Mouse (Mus musculus) myocyte (in vitro differentiated cells): ENCODE measurements around the gene Auts2. TPM values are rescaled to one million over a fixed set of nuclear protein-coding genes. Genes with fewer than 3 reads are reported as not detected.

Source experiments
- H3K27me3 ChIP-seq: one replicate; pipeline ENCODE4 v1.6.1; 2011; ENCODE audit not compliant: control insufficient read depth, insufficient read depth, insufficient read length
- H3K36me3 ChIP-seq: one replicate; pipeline ENCODE4 v1.6.1; 2011; ENCODE audit not compliant: control insufficient read depth, insufficient read depth
- H3K4me2 ChIP-seq: one replicate; pipeline ENCODE4 v1.6.1; 2011; ENCODE audit warnings: low read depth, control low read depth
- H3K4me3 ChIP-seq: one replicate; pipeline ENCODE4 v1.5.1; 2011; ENCODE audit warnings: mild to moderate bottlenecking, control low read depth, moderate library complexity
- H3K79me2 ChIP-seq: one replicate; pipeline ENCODE4 v1.6.1; 2011; ENCODE audit not compliant: control insufficient read depth, insufficient read depth
- H3ac ChIP-seq: one replicate; pipeline ENCODE4 v1.6.1; 2011; ENCODE audit not compliant: control insufficient read depth, insufficient read length
- CEBPB ChIP-seq: IDR thresholded peaks from 2 replicates; pipeline ENCODE4 v1.6.1; 2011; ENCODE audit warnings: mild to moderate bottlenecking, moderate library complexity; ENCODE audit not compliant: poor library complexity, insufficient read depth, severe bottlenecking
- E2F4 ChIP-seq: IDR thresholded peaks from one replicate; pipeline ENCODE4 v1.6.1; 2011; ENCODE audit warnings: mild to moderate bottlenecking, control low read depth, moderate library complexity; ENCODE audit not compliant: insufficient read depth
- MAX ChIP-seq: IDR thresholded peaks from one replicate; pipeline ENCODE4 v1.6.1; 2011; ENCODE audit warnings: low read depth, mild to moderate bottlenecking, control low read depth
- MYOD1 ChIP-seq, 3 experiments: IDR thresholded peaks; one replicate each; pipeline ENCODE4 v1.6.1; 2011; ENCODE audit warnings: control low read depth in 2 of 3, low read depth in 2 of 3, mild to moderate bottlenecking in 2 of 3, moderate library complexity in 1 of 3; ENCODE audit not compliant: insufficient read length in 2 of 3, control insufficient read depth in 1 of 3
- MYOG ChIP-seq, 3 experiments: IDR thresholded peaks; one replicate each; pipeline ENCODE4 v1.6.1; 2011; ENCODE audit warnings: control low read depth in 2 of 3, low read depth in 2 of 3, mild to moderate bottlenecking in 2 of 3; ENCODE audit not compliant: insufficient read length in 2 of 3, control insufficient read depth in 1 of 3, insufficient read depth in 1 of 3
- POLR2A ChIP-seq: IDR thresholded peaks from one replicate; pipeline ENCODE4 v1.6.1; 2011; ENCODE audit warnings: low read depth, mild to moderate bottlenecking, control low read depth, moderate library complexity; ENCODE audit not compliant: insufficient read length
- POLR2AphosphoS2 ChIP-seq: IDR thresholded peaks from one replicate; pipeline ENCODE4 v1.6.1; 2011; ENCODE audit warnings: low read depth, control low read depth; ENCODE audit not compliant: insufficient read length
- REST ChIP-seq: IDR thresholded peaks from one replicate; pipeline ENCODE4 v1.6.1; 2011; ENCODE audit warnings: mild to moderate bottlenecking, control low read depth, moderate library complexity; ENCODE audit not compliant: insufficient read depth, insufficient read length
- SRF ChIP-seq: IDR thresholded peaks from one replicate; pipeline ENCODE4 v1.6.1; 2011; ENCODE audit warnings: low read depth; ENCODE audit not compliant: control insufficient read depth, insufficient read length
- TCF12 ChIP-seq: IDR thresholded peaks from one replicate; pipeline ENCODE4 v1.6.1; 2011; ENCODE audit warnings: mild to moderate bottlenecking, control low read depth; ENCODE audit not compliant: poor library complexity, insufficient read depth, severe bottlenecking
- TCF3 ChIP-seq: IDR thresholded peaks from one replicate; pipeline ENCODE4 v1.6.1; 2011; ENCODE audit warnings: low read depth, control low read depth; ENCODE audit not compliant: insufficient read length
- USF1 ChIP-seq: IDR thresholded peaks from one replicate; pipeline ENCODE4 v1.6.1; 2011; ENCODE audit warnings: low read depth, mild to moderate bottlenecking, control low read depth, moderate library complexity
- polyA plus RNA-seq: library from polyadenylated mRNA; unstranded; fragments of >200 nt; fragmentation: generic; extraction: Trizol; gene quantifications from one replicate; pipeline ENCODE4 v1.2.1, GENCODE M21; 2012; ENCODE audit warnings: missing spikeins

The Auts2 gene
- polyA plus RNA-seq, 1 experiment, result 8.0 TPM

DNA sequence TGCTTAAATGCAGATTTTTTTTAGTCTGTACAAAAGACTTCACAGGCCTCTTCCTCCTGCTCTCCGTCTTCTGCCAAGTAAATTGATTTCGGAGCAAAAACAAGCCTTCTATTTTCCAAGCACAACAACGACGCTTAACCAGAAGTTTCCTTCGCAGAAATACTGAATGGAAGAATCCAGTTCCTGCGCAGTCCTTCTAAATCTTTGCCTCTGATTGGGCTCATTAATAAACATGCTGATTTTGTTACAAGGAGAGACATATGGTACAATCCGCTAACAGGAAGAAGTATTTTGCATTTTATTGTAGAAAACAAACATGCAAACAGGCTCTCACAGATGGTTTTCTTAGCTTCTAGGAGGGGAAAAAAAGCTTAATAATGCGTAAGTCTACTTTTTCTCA, 878.1 kb downstream of the Auts2 start:
- no peaks in the 10 kb centered on the region for H3K79me2 ChIP-seq
- no peak overlapping the region for H3ac ChIP-seq
- no peak overlapping the region for H3K4me2 ChIP-seq
- H3K36me3 ChIP-seq, result no peaks in the 10 kb centered on the region
- no peak overlapping the region for H3K4me3 ChIP-seq
- TF ChIP-seq TCF12 (no peak), USF1 (no peak), POLR2AphosphoS2 (no peak), POLR2A (no peak), CEBPB (no peak), SRF (no peak), REST (no peak), MYOD1 (IDR thresholded peaks at IDR 0.05; ENCODE audit: control insufficient read depth in 1 of 3, insufficient read length in 2 of 3, low read depth in 2 of 3) (no peak), MAX (no peak), MYOG (IDR thresholded peaks at IDR 0.05; ENCODE audit: control insufficient read depth in 1 of 3, insufficient read depth in 1 of 3, insufficient read length in 2 of 3, low read depth in 2 of 3) (no peak), TCF3 (no peak), E2F4 (no peak)
- H3K27me3 ChIP-seq, result no peaks in the 10 kb centered on the region

DNA sequence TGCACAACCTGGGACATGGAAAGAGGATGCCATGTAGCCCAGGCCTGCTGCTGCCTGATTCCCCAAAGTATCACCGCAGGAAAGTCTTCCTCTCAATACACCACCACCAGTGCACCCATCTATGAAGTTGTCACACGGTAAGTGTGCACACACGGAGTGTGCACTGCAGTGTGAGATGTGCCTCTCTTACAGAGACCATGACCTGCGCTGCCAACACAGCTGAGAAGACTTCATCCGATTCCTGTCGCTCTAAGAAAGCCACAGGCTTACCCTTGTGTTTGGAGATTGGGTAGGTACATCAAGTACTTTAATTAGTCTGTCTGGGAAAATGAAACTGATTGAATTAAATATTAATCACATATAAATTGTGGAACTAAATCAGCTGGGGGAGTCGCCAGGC, 878.5 kb downstream of the Auts2 start:
- H3K36me3 ChIP-seq, result no peaks in the 10 kb centered on the region
- no peaks in the 10 kb centered on the region for H3K79me2 ChIP-seq
- TF ChIP-seq USF1 (no peak), SRF (no peak), POLR2A (no peak), MYOD1 (IDR thresholded peaks at IDR 0.05; ENCODE audit: control insufficient read depth in 1 of 3, insufficient read length in 2 of 3, low read depth in 2 of 3) (no peak), POLR2AphosphoS2 (no peak), CEBPB (no peak), E2F4 (no peak), MAX (no peak)
- no peak overlapping the region for H3K4me3 ChIP-seq
- no peak overlapping the region for H3ac ChIP-seq
- no peaks in the 10 kb centered on the region for H3K27me3 ChIP-seq
- H3K4me2 ChIP-seq, result no peak overlapping the region

DNA sequence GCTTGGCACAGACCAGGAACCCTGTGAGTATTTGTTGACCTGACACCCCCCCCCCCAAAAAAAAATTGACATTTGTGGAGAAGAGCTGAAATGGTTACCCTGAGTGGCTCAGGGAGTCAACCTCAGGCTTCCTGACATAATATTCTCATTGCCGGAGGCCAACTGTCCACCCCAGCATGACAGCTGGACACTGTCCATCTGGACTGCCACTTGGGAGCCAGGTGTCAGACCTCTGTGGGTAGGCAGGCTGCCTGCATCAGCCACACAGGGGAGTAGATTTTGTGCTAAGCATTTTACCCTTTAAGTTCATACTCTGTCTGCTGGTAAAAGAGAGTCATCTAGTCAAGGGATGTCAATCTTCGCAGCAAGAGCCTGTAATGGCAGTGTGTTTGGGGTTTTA, 880.5 kb downstream of the Auts2 start:
- TF ChIP-seq POLR2AphosphoS2, result no peak
- no peak for TF ChIP-seq REST
- no peak for TF ChIP-seq USF1
- peak; percentile 55 for TF ChIP-seq TCF3
- TF ChIP-seq TCF12, result peak; percentile 57
- no peak for TF ChIP-seq E2F4
- peak in 2 of 3 experiments; percentile 81 to 94 for TF ChIP-seq MYOG (IDR thresholded peaks at IDR 0.05; ENCODE audit: control insufficient read depth in 1 of 3, insufficient read depth in 1 of 3, insufficient read length in 2 of 3, low read depth in 2 of 3)
- no peak for TF ChIP-seq POLR2A
- TF ChIP-seq MAX, result no peak
- TF ChIP-seq SRF, result no peak
- TF ChIP-seq MYOD1 (IDR thresholded peaks at IDR 0.05; ENCODE audit: control insufficient read depth in 1 of 3, insufficient read length in 2 of 3, low read depth in 2 of 3), result peak in 2 of 3 experiments; percentile 76 to 93
- no peak for TF ChIP-seq CEBPB
- no peak overlapping the region for H3ac ChIP-seq
- H3K4me2 ChIP-seq, result no peak overlapping the region
- H3K79me2 ChIP-seq, result no peaks in the 10 kb centered on the region
- no peak overlapping the region for H3K4me3 ChIP-seq
- no peaks in the 10 kb centered on the region for H3K27me3 ChIP-seq
- H3K36me3 ChIP-seq, result no peaks in the 10 kb centered on the region

DNA sequence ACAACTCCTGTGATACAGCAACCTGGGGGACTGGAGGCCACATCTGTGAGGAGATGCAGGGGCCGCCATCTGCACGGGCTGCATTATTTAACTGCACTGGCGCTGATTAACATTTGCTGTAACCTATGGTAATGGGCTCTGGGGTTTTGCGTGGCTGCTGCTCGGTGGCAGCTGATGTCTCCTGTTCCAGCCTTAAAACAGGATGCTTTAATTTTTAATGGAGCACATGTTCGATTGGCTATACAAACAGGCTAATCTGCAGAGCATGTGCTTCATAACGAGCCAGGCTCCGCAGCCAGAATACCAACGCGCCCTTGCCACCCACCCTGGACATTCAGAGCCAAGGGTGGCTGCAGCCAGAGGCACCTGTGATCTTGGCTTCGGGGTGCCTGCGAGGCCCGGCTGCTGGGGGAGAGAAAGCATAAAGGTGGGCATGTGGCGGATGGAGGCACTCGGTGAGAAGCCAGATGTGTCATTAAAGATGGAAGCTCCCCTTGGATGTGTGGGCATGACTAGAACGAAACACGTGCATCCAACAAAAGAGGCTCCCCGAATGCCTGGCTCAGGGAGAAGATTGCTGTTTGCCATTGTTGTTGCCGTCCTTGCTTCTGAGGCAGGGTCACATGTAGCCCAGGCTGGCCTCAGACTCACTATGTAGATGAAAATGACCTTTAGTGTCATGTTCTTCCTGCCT, 884.2 kb downstream of the Auts2 start:
- Histone ChIP-seq H3K4me3 (no peak overlapping the region), H3K79me2 (no peaks in the 10 kb centered on the region), H3K36me3 (no peaks in the 10 kb centered on the region), H3K4me2 (no peak overlapping the region), H3K27me3 (no peaks in the 10 kb centered on the region), H3ac (no peak overlapping the region)
- TF ChIP-seq E2F4 (no peak), TCF12 (no peak), POLR2A (no peak), TCF3 (no peak), MYOG (IDR thresholded peaks at IDR 0.05; ENCODE audit: control insufficient read depth in 1 of 3, insufficient read depth in 1 of 3, insufficient read length in 2 of 3, low read depth in 2 of 3) (no peak), REST (no peak), CEBPB (no peak), MAX (no peak)

DNA sequence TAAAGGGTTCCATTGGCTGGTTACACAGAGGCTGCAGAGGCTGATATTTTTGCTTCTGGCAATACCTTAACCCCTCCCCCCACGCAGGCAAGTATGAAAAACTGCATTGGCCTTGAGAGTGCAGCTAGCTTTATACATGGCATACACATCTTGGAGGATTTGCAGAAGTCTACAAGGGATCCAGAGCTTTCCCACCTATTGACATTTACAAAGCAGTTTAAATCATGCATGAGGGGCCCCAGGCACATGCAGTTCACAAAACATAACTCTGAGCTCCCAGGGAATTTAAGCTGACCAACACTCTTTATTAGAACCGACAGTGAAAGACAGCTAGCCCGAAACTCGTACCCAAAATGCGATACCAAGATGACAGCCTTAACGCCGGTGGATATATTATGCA, 888.9 kb downstream of the Auts2 start:
- Histone ChIP-seq H3K36me3 (no peaks in the 10 kb centered on the region), H3K79me2 (no peaks in the 10 kb centered on the region), H3K27me3 (no peaks in the 10 kb centered on the region), H3ac (no peak overlapping the region), H3K4me3 (no peak overlapping the region), H3K4me2 (no peak overlapping the region)
- no peak for TF ChIP-seq POLR2A
- TF ChIP-seq POLR2AphosphoS2, result no peak
- no peak for TF ChIP-seq MAX
- TF ChIP-seq USF1, result no peak
- no peak for TF ChIP-seq TCF3
